Mouse (Mus musculus): ENCODE results near the gene Sez6. TPM values are rescaled to one million over a fixed set of nuclear protein-coding genes. Genes with fewer than 3 reads are reported as not detected.

The Sez6 gene
- polyA plus RNA-seq, 1 experiment: 8.3 TPM

DNA sequence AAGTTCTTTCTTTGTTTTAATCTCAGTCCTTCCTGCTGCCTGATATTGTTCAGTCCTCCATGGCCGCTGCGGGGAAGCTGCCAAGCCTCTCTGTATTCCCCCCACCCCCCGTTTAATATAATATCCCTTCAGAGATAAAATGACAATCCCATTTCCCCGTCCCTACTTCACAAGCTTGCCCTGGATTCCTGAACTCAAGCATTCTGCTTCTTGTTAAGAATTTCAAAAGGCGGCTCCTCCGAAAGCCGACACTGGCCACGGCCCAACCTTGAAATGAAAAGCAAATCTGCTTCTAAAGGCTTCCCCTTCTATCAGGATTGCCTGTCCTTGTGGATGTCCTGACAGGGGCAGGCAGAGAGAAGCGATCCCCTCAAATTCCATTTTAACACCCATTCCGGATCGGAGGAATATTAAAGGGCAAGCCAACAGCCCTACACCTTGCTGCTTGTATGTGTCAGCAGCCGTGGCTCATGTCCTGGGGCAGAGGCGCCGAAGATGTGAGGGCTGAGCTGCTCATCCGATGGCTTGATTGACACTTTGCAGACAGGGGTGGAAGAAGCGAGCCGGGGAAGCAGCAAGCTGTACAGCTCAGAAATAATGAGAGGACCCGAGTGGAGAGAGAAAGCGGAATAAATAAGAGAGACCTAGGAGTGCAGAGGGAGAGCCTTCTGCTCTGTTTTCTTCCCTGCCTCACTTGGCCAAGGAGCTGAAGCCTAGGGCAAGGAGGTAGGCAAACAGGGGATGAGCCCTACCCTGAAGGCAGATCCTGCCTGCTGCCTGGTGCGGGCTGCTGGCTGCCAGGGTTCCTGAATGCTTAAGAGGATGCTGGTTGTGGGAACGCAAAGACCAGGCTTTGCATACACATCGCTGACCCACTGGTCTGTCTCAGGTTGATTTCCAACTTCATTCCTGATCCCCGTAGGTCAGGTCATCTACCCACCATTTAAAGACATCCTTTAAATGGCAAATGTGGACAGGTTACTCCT is 33.5 kb upstream of the Sez6 start:
- Histone ChIP-seq H3K27me3 (ENCODE audit: control insufficient read depth, insufficient read depth, low read length) (no peaks in the 10 kb centered on the region), H3K4me1 (ENCODE audit: control insufficient read depth, insufficient read depth, low read length) (no peaks in the 10 kb centered on the region), H3K27ac (ENCODE audit: control insufficient read depth, insufficient read depth, low read depth, low read length) (no peak overlapping the region), H3K36me3 (ENCODE audit: control insufficient read depth, insufficient read depth, low read length) (no peaks in the 10 kb centered on the region), H3K4me3 (ENCODE audit: control insufficient read depth, low read depth, low read length) (no peak overlapping the region)
- TF ChIP-seq POLR2A (IDR thresholded peaks at IDR 0.05; ENCODE audit: control insufficient read depth, low read depth, low read length) (no peak), CTCF (IDR thresholded peaks at IDR 0.05; ENCODE audit: control insufficient read depth, insufficient read depth, insufficient replicate concordance, low read depth, low read length) (0 out of 2 replicates have a peak, but pooled peaks have one; percentile 4)

DNA sequence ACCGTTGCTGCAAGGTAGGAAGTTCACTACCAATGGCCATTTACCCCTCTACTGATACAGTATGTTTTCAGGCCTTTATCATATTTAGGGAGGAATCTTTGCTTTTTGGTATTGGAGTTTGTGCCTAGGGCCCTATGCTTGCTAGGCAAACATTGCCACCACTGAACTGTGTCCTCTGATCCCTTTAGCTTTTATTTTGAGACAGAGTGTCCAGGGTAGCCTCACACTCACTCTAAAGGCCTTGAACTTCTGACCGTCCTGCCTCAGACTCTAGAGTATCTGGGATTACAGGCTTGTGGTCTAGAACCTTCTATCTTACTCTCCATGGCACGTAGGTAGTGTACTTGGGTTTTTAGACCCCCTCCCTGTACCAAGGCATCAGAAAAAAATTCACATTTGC is 30.4 kb upstream of the Sez6 start:
- H3K27ac ChIP-seq (ENCODE audit: control insufficient read depth, insufficient read depth, low read depth, low read length): no peak overlapping the region
- H3K4me3 ChIP-seq (ENCODE audit: control insufficient read depth, low read depth, low read length): no peak overlapping the region
- no peaks in the 10 kb centered on the region for H3K36me3 ChIP-seq (ENCODE audit: control insufficient read depth, insufficient read depth, low read length)
- no peak for TF ChIP-seq POLR2A (IDR thresholded peaks at IDR 0.05; ENCODE audit: control insufficient read depth, low read depth, low read length)
- no peak for TF ChIP-seq CTCF (IDR thresholded peaks at IDR 0.05; ENCODE audit: control insufficient read depth, insufficient read depth, insufficient replicate concordance, low read depth, low read length)
- no peaks in the 10 kb centered on the region for H3K4me1 ChIP-seq (ENCODE audit: control insufficient read depth, insufficient read depth, low read length)
- no peaks in the 10 kb centered on the region for H3K27me3 ChIP-seq (ENCODE audit: control insufficient read depth, insufficient read depth, low read length)

DNA sequence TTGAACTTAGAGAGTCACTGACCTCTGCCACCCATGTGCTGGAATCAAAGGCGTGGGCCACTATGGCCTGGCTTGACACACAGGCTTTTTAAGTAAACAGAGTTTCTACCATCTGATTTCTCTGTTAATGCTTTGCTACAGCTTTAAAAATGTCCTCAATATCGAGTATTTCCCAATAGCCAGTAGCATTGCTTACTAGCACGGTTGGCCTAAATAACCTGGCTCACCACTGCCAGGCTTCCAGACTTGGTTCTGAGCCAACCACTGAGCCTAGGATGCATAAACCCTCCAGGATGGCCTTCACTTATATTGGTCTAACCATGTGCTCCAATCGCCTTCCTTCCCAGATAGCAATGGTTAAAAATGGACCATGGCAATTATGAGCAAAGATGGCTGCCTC is 29.9 kb upstream of the Sez6 start:
- Histone ChIP-seq H3K27ac (ENCODE audit: control insufficient read depth, insufficient read depth, low read depth, low read length) (no peak overlapping the region), H3K27me3 (ENCODE audit: control insufficient read depth, insufficient read depth, low read length) (no peaks in the 10 kb centered on the region), H3K4me1 (ENCODE audit: control insufficient read depth, insufficient read depth, low read length) (no peaks in the 10 kb centered on the region), H3K36me3 (ENCODE audit: control insufficient read depth, insufficient read depth, low read length) (no peaks in the 10 kb centered on the region), H3K4me3 (ENCODE audit: control insufficient read depth, low read depth, low read length) (no peak overlapping the region)
- TF ChIP-seq POLR2A (IDR thresholded peaks at IDR 0.05; ENCODE audit: control insufficient read depth, low read depth, low read length): no peak

DNA sequence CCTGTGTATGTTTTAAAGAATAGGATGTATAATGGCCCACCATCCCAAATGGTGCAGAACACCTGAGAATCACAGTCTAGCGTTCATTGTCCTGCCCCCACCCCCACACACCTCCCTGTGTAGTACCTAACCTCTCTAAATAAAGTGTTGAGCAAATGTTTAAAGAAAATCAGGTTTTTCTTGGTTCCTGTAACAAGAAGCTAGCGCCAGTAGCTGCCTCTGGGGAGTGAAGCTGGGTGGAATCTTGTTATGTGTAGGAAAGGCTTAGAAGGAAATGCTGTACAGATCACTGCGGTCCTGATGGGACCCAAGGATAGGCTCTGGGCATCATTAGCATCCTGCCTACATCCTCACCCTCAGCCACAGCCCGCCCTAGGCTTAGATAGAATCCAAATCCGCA is 29.2 kb upstream of the Sez6 start:
- TF ChIP-seq POLR2A (IDR thresholded peaks at IDR 0.05; ENCODE audit: control insufficient read depth, low read depth, low read length): no peak
- TF ChIP-seq CTCF (IDR thresholded peaks at IDR 0.05; ENCODE audit: control insufficient read depth, insufficient read depth, insufficient replicate concordance, low read depth, low read length): no peak
- Histone ChIP-seq H3K4me3 (ENCODE audit: control insufficient read depth, low read depth, low read length) (no peak overlapping the region), H3K27me3 (ENCODE audit: control insufficient read depth, insufficient read depth, low read length) (no peaks in the 10 kb centered on the region), H3K4me1 (ENCODE audit: control insufficient read depth, insufficient read depth, low read length) (no peaks in the 10 kb centered on the region), H3K27ac (ENCODE audit: control insufficient read depth, insufficient read depth, low read depth, low read length) (no peak overlapping the region), H3K36me3 (ENCODE audit: control insufficient read depth, insufficient read depth, low read length) (no peaks in the 10 kb centered on the region)

DNA sequence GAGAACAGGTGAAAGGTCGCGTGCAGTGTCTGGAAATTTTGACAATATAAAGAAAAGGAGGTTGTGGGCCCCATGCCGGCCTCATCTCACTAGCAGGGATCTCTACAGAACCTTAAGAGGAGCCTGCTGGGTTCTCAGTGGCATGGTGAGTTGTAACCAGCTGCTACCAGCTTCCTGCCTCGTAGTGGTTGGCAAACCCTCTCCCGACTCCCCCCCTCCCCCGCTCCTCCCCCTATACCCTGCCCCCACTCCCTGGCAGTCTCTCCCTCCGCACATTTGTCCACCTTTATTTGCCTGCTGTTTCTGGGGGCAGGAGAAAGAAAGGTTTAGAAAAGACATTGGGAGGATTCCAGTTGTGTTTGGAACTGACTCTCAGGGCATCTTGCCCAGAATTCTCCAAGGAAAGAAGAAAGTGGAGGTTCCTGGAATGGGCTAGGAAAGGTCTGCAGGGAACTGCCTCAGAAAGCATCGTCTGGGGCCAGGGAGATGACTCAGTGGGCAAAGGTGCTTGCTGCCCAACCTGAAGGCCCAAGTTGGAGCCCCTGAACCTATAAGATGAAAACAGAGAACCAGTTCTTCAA is 28.7 kb upstream of the Sez6 start:
- no peak overlapping the region for H3K27ac ChIP-seq (ENCODE audit: control insufficient read depth, insufficient read depth, low read depth, low read length)
- TF ChIP-seq CTCF (IDR thresholded peaks at IDR 0.05; ENCODE audit: control insufficient read depth, insufficient read depth, insufficient replicate concordance, low read depth, low read length) (no peak), POLR2A (IDR thresholded peaks at IDR 0.05; ENCODE audit: control insufficient read depth, low read depth, low read length) (no peak)
- no peaks in the 10 kb centered on the region for H3K27me3 ChIP-seq (ENCODE audit: control insufficient read depth, insufficient read depth, low read length)
- H3K36me3 ChIP-seq (ENCODE audit: control insufficient read depth, insufficient read depth, low read length): no peaks in the 10 kb centered on the region
- no peak overlapping the region for H3K4me3 ChIP-seq (ENCODE audit: control insufficient read depth, low read depth, low read length)
- H3K4me1 ChIP-seq (ENCODE audit: control insufficient read depth, insufficient read depth, low read length): no peaks in the 10 kb centered on the region; the same call in 1 of the 2 replicates

DNA sequence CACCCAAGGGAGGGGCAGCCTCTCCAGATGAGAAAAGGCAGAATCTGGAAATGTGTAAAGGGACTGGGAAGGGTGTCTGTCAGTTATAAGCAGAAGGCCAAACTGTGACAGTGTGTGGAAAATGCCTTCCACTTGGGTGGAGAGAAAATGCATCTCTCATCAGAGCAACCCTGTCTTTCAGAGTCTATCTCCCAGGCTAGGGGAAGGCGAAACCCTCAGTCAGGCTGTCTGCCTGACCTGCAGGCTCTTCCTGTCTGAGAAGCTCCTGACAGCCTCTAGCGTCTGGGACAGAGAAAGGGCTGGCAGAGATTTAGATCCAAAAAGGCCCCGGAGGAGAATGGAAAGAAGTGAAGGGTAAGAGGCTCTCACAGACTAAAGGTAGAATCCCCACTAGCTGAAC is 26.8 kb upstream of the Sez6 start:
- Histone ChIP-seq H3K4me1 (ENCODE audit: control insufficient read depth, insufficient read depth, low read length) (no peaks in the 10 kb centered on the region; the same call in 1 of the 2 replicates), H3K36me3 (ENCODE audit: control insufficient read depth, insufficient read depth, low read length) (no peaks in the 10 kb centered on the region), H3K27ac (ENCODE audit: control insufficient read depth, insufficient read depth, low read depth, low read length) (no peak overlapping the region), H3K27me3 (ENCODE audit: control insufficient read depth, insufficient read depth, low read length) (no peaks in the 10 kb centered on the region), H3K4me3 (ENCODE audit: control insufficient read depth, low read depth, low read length) (no peak overlapping the region)
- no peak for TF ChIP-seq CTCF (IDR thresholded peaks at IDR 0.05; ENCODE audit: control insufficient read depth, insufficient read depth, insufficient replicate concordance, low read depth, low read length)
- no peak for TF ChIP-seq POLR2A (IDR thresholded peaks at IDR 0.05; ENCODE audit: control insufficient read depth, low read depth, low read length)

DNA sequence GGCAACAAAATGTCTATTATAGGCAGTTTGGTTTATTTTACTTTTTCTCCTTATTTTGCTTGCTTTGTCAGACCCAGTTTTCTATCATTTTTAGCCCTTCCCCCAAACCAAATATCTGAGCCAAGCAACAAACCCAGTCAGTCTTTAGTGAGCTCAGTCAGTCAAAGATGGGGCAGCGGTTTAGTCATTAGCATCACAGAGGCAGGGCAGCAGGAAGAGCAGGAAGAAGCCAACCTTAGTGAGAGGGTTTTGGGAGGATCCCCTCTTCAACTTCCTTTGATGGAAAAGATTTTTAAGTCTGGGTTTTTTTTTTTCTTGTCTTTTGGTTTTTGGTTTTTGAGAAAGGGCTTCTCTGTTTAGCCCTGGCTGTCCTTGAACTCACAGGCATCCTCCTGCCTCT is 25.9 kb upstream of the Sez6 start:
- Histone ChIP-seq H3K36me3 (ENCODE audit: control insufficient read depth, insufficient read depth, low read length) (no peaks in the 10 kb centered on the region), H3K4me3 (ENCODE audit: control insufficient read depth, low read depth, low read length) (no peak overlapping the region), H3K27ac (ENCODE audit: control insufficient read depth, insufficient read depth, low read depth, low read length) (no peak overlapping the region), H3K4me1 (ENCODE audit: control insufficient read depth, insufficient read depth, low read length) (no peaks in the 10 kb centered on the region; the same call in 1 of the 2 replicates), H3K27me3 (ENCODE audit: control insufficient read depth, insufficient read depth, low read length) (no peaks in the 10 kb centered on the region)
- TF ChIP-seq CTCF (IDR thresholded peaks at IDR 0.05; ENCODE audit: control insufficient read depth, insufficient read depth, insufficient replicate concordance, low read depth, low read length) (no peak), POLR2A (IDR thresholded peaks at IDR 0.05; ENCODE audit: control insufficient read depth, low read depth, low read length) (no peak)

Data from testis, adult 2 months (tissue).